Mouse (Mus musculus) activated CD4-positive, CD25-positive, alpha-beta regulatory T cell, adult 4 months (primary cell): ENCODE results near the gene Sbno2. TPM values are rescaled to one million over a fixed set of nuclear protein-coding genes. Genes with fewer than 3 reads are reported as not detected.

ENCODE experiments used
- ATAC-seq: one replicate; pipeline ENCODE4 v1.8.0; 2017
- polyA plus RNA-seq, 2 experiments: library from polyadenylated mRNA; unstranded; fragments of 100-300 nt; shearing (Covaris generic); gene quantifications; one replicate each; pipeline ENCODE4 v1.2.1; 2017

Sbno2 gene
- polyA plus RNA-seq, 2 experiments from 2014 or later: 26.8 to 32.5 TPM

DNA sequence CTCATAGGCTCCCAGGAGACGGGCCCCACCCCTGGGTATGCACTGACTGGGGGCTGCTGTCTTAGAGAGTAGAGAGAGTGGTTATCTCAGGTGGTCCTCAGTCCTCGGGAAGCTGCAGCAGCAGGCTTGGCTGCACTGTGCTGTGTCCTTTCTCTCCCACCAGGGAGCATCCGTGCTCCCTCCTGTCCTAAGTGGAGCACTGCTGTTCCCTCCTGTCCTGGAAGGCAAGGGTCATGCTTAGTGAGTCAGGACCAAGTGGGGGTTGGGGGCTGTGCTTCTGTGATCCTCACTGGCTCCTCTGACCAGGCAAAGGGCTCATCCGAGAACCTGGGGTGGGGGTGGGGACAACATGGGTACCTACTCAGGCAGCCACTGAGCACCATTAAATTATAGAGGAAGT lies 16.2 kb downstream of the Sbno2 start:
- no peak for ATAC-seq

- no peak for ATAC-seq
Observed at GRCm38 (mm10) chr10:80087483-80087882, 17.9 kb downstream of the Sbno2 start.

DNA sequence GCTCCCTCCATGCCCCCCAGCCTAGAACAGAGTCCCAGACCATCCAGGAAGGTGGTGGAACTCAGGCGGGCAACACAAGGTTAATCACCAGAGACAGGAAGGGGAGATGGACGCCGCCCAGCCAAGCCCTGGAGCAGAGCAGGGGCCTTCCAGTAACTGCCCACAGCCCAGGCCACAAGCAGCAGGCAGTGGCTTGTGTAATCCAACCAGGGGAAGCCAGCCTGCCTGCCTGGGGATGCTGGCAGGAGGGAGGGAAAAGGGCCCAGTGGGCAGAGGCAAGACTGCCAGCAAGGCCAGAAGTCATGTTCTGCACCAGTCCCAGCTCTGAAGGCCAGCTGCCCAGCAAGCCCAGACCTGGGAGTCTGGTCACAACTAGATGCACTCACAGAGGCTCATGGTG lies 18.5 kb downstream of the Sbno2 start:
- ATAC-seq: no peak

DNA sequence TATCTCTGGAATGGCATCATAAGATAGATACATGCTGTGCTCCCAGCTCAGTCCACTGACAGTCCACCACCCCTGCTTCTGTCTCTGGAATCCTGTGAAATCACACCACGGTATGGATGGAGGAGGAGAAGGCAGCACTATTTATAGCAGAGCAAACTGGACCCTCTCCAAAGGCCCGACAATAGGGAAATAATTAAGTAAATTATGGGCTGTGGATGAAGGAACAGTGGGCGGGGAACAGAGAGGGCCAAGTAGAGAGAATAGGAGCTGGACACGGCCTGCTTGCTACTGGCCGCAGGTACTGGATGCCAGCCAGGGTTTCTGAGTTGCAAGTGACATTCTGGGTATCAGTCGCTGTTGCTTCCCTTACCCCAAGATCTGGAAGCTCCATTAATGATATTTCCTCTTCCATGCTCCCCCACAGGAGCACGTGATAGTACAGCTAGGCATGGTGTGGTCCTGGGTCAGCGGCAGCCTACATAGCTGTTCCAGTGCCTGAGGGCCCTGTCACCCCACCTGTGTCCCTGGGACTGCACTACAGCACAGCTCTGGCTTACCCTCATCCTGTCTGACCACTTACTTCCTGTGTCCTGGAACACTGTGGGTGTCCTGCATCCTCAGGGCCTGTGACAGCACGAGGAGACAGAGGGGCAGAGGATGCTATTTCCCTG lies 20.4 kb downstream of the Sbno2 start:
- ATAC-seq: no peak

DNA sequence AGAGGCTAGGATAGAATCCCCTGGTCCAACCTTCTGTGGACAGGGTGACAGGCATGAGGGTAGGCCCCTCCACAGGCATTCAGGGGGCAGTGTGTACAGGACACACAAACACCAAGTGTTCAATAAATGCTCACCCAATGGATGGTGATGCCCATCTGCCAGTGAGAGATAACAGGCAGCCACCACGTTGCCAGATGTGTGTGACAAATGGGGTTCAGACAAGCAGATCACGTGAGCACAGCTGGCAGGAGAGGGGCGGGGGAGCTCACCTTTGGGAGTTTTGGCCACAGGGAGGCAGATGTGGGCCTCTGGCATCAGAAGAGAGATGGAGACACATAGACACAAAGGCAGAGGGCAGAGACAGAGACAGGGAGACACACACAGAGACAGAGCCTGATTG lies 24.3 kb downstream of the Sbno2 start:
- ATAC-seq: no peak

DNA sequence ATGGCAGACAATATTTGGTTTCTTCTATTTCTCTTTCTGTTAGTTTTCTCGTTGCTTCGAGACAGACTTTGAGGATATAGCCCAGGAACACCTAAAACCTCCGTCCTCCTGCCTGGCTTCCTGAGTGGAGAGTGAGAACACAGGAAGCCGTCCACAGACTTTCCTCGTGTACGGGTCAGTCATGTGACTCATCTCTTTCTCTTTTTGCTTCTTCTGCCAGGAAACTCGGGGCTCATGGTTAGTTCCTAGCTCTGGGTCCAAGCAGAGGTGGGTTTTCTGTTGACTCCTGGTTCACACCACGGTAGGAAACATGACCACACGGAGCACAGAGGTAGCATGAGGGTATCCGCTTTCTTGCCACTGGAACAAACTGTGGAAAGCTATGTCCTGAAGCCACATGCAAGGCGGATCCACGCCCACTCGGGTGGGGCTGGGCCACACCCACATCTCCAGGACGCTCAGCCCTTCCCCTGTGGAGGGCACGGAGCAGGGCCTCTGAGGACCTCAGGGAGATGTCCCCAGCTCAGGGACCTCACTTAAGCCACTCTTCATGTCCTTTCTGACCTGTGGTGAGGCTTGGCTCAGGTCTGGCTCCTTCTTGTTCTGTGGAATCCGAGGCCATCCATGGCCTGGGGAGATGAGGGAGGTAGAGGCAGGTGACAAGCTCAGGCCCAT lies 24.8 kb downstream of the Sbno2 start:
- ATAC-seq: no peak

- ATAC-seq: no peak
Observed at GRCm38 (mm10) chr10:80078366-80078765, 27.0 kb downstream of the Sbno2 start.

GRCm38 (mm10) chr10:80077312-80077711 lies 28.1 kb downstream of the Sbno2 start:
- ATAC-seq: no peak

GRCm38 (mm10) chr10:80076386-80076785 lies 29.0 kb downstream of the Sbno2 start:
- ATAC-seq: no peak

GRCm38 (mm10) chr10:80075924-80076323 lies 29.4 kb downstream of the Sbno2 start:
- no peak for ATAC-seq

DNA sequence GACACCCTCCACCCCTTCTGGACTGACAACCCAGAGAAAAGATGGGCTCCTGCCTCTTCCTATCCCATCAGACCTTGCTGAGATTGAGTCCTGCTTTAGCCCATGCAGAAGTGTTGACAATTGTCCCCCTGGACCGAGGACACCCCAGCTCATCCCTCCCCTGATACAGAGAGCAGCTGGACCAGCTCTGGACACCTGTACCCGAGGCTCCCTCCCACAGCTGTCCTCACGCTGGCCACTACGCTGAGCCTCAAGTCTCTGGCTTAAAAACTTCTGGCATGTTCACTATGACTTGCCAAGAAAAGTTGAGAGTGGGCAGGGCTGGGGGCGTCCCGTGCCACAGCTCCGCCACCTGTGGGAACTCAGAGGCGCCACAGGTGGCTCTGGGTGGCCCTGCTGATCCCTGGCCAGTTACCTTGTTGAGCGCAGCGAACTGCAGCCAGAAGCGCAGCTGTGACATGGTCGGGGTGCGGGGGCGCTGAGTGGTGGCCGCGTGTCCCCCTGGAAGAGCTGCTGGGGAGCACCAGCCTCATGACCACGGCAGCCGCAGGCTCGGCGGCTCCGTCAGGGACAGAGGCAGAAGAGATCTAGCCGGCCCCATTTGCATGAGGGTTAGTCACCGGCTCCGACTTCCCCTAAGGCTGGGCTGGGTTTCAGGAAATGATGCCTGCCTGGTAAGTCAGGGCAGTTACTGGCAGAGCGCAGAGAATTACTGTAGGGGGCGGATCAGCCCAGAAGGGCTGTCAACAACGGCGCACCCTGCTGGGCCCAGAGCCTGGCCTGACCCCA lies 30.4 kb downstream of the Sbno2 start:
- ATAC-seq: peak; percentile 97

- ATAC-seq: no peak
Observed at GRCm38 (mm10) chr10:80072623-80073489, 32.5 kb downstream of the Sbno2 start.

DNA sequence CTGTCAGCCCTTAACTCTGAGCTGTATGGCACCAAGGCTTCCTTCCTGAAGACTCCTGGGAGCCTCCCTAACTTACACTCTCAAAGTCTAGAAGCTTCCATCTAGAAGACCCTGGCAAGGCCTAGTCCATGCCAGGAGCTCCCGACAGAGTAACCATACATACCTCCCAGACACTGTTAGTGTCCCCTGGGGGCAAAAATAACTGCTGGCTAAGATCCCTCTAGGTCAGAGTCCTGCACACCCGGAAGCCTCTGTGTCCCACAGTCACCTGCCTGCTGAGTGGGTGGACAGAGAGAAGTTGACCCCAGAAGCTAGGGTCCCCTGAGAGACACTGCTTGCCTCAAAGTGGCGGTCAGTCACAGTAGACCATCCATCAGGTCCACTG lies 33.9 kb downstream of the Sbno2 start:
- ATAC-seq: no peak

DNA sequence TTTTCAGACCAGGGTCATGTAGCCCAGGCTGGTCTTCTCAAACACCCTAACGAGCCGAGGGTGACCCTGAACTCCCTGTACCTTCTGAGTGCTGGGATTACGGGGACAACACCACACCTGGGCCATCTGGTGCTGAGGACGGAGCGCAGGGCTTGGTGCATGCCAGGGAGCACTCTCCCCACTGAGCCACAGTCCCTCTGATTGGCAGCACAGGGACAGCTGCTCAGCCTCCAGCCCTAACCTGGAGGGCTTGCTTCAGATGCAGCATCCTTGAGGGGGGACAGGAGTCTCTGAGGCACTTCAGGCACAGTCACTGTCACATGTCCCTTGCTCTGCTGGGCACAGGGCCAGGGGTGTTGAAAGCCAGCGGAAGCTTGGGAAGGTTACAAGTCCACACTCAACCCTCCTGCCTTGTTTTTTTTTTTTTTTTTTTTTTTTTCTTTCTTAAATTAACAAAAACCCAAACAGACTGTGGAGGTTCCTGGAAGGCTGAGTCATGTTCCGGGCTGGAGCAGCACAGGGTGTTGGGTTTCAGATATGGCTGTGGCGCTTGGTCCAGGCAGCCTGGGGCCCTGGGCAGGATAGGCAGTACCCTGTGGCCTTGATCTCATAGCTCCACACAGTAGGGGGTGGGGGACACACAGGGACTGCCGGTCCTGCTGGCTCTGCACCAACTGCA lies 34.4 kb downstream of the Sbno2 start:
- ATAC-seq: no peak

DNA sequence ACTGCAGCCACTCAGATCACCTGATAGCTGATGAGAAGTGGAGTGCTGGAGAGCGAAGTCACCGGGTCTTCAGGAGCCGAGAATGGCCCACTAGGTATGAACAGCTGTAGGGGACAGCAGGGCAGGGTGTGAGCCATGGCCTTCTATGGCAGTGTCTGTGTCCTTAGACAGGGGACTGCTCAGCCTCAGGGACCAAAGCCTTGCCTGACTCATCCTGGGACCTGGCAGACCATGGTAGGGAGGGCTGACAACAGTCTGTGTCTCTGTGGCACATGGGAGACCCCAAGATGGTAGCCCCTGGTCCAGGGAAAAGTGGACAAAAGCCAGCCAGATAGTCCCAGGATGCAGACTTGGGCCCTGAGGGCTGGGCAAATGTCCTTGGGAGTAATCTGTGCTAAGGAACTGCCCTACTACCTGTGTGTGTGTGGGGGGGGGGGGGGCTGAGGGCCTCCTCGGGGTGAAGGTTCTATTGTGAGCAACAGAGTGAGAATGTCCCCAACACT lies 35.4 kb downstream of the Sbno2 start:
- no peak for ATAC-seq

DNA sequence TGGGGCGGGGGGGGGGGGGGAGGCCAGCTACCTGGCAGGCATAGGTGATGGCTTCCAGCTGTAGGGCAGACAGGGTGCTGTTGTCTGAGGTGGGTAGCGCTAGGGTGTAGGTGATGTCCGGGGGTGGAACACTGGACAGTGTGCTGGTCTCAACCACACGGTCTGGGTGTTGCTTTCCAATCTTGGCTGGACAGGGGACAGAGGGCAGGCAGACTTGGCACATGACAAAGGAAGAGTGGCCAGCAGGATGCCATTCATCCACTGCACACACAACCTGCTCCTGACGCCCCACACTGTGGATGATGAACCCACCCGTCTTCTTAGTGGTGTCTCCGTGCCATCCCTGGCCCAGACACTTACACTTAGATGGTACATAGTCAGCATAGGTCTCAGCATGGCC lies 36.1 kb downstream of the Sbno2 start:
- ATAC-seq: no peak

- ATAC-seq: no peak
Observed at GRCm38 (mm10) chr10:80063877-80064650, 41.3 kb downstream of the Sbno2 start.

DNA sequence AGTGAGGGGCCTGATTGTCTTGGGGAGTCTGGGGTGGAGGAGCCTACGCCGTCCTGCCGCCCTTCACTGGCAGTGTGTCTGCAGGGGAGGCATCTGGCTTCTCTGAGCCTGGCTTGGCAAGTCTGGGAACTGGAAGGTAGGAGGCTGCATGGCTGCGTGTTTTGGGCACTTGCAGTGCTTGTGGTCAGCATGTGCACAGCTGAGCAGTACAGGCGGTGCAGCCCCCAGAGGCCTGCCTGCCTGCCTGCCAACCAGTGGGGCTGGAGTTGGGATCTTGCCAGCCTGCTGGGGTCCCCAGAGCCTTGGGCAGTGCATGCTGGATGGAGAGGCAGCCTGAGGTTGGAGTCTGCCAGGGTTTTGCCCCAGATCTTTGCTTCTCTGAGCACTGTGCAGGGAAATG lies 42.3 kb downstream of the Sbno2 start:
- no peak for ATAC-seq

DNA sequence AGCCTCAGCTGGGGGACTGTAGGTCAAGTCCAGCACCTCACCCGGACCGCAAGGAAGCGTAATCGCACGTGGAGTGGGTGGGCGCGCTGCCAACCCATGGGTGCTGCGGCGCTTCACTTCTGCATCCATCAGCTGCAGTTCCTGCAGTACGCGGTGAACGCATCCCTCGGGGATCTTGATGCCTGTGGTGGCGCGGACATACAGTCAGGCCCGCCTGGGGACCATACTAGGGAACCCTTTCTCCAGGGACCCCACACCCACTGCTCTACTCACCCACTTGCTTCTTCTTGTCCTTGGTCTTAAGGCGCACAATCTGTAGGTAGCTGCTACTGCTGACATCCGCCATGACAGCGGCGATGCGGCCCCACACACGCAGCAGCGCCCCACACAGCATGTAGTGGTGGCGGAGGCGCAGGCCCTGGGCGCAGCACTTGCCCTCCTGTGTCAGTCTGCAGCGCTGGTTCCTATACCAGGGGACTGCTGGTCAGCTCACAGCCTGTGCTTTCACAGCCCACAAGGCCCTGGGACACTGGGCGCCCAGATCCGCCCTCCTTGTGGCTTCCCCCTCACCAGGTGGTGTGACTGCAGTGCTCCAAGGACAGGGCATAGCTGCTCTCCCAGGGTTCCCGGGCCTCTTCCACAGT lies 47.6 kb downstream of the Sbno2 start:
- no peak for ATAC-seq

DNA sequence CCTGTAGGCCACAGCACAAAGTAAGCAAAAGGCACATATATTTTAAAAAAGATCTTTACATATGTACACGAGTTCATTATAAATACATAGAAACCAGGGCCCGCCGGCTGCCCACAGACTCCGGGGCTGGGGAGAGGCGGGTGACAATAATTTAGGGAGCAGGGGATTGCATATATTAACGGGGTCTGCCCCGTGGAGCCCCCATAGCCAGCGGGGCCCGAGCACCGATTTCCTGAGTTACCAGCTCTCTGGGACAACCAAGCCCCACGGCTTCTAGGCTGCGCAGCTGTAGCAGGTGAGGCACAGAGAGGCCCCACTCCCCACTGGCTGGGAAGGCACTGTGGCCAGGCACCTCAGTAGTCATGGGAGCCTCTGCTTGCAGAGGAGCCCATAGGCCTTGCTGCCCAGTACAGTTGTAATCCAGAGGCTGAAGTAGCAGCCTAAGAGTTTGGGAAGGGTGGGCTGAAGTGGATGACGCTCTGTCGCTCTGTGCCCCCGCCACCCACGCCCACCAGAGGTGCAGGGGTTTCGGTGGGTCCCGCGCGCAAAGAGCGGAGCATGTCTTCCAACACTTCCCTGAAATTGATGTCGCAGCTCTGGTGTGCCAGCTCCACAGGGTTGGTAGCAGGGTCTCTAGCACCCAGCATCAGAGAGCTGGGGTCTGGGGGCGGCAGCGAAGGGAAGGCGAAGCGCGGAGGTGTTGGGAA lies 48.2 kb downstream of the Sbno2 start:
- no peak for ATAC-seq
